Comparison of ENCODE assay signal across 8 mouse cellular contexts in genomic region chr9:119430311-119430710, GRCm38 (mm10). TPM values are rescaled to one million over a fixed set of nuclear protein-coding genes. Genes with fewer than 3 reads are reported as not detected.
DNase-seq lines count a peak whose midpoint lies in the region; ATAC-seq and TF ChIP-seq lines count a peak whose summit lies in the region.

No protein-coding gene starts in this region.

- H3K4me2 ChIP-seq in hindbrain, embryonic 13.5 days = no peak overlapping the region

- peaks cover 14% of the 10 kb centered on the region for H3K4me1 ChIP-seq in cerebellum, adult 2 months (ENCODE audit: control insufficient read depth, insufficient read depth, low read length)
- peaks cover 21% of the 10 kb centered on the region for H3K4me1 ChIP-seq in hindbrain, embryonic 13.5 days (replicated peaks)

- DNase-seq in MEL-GATA-1-ER (ENCODE audit: extremely low read depth, low read depth) = peak; percentile 27
- peak; percentile 81 to 85 for DNase-seq in cerebellum, adult 2 months
- DNase-seq in frontal cortex, adult 2 months (ENCODE audit: extremely low spot score in 1 of 2, low spot score in 1 of 2) = peak; percentile 58 to 89
- DNase-seq in layer of hippocampus, postnatal 14 days (ENCODE audit: low spot score in 2 of 2) = peak; percentile 67 to 82
- peak; percentile 92 for DNase-seq in lung, postnatal 36 days
- DNase-seq in right cerebral cortex, adult 2 months (ENCODE audit: low spot score in 2 of 2) = peak; percentile 83 to 86
- peak; percentile 72 for DNase-seq in urinary bladder, postnatal 25 days (ENCODE audit: low spot score)

- peaks cover 67% of the 10 kb centered on the region for H3K36me3 ChIP-seq in hindbrain, embryonic 13.5 days

- no peaks in the 10 kb centered on the region for H3K9me3 ChIP-seq in hindbrain, embryonic 13.5 days

- peak; percentile 55 for ATAC-seq in hindbrain, embryonic 13.5 days (ENCODE audit: low FRiP score)

- TF ChIP-seq CTCF in cerebellum, adult 2 months (IDR thresholded peaks at IDR 0.05; ENCODE audit: borderline replicate concordance, insufficient read depth, low read depth, low read length) = peak; percentile 98

- no peak overlapping the region for H3K27ac ChIP-seq in cerebellum, adult 2 months (ENCODE audit: insufficient read depth, low read length)
- no peak overlapping the region for H3K27ac ChIP-seq in hindbrain, embryonic 13.5 days

- no peak overlapping the region for H3K9ac ChIP-seq in hindbrain, embryonic 13.5 days

- WGBS in cerebellum, adult 2 months = 41% methylated on average over 7 of the region's 7 CpGs
- WGBS in hindbrain, embryonic 13.5 days = 54% methylated on average over 7 of the region's 7 CpGs

- no peak for TF ChIP-seq POLR2A in cerebellum, adult 2 months (IDR thresholded peaks at IDR 0.05; ENCODE audit: borderline replicate concordance, insufficient read depth, low read length)

- no peak overlapping the region for H3K4me3 ChIP-seq in cerebellum, adult 2 months (replicated peaks; ENCODE audit: insufficient read depth, low read depth, low read length)
- H3K4me3 ChIP-seq in hindbrain, embryonic 13.5 days = no peak overlapping the region

- H3K27me3 ChIP-seq in cerebellum, adult 2 months (ENCODE audit: control insufficient read depth, insufficient read depth, low read length) = no peaks in the 10 kb centered on the region
- no peaks in the 10 kb centered on the region for H3K27me3 ChIP-seq in hindbrain, embryonic 13.5 days

RNA-seq across cellular contexts. Expression of gene Exog, which starts 14.4 kb away (rescaled TPM):
- polyA plus RNA-seq in cerebellum, adult 2 months (2012; rRNA removed) = 13.0 and 14.1 TPM in 2 replicates
- 13.3 and 13.6 TPM in 2 replicates for polyA plus RNA-seq in frontal cortex, adult 2 months (2012; rRNA removed)
- 48.4 and 51.2 TPM in 2 replicates for polyA plus RNA-seq in hindbrain, embryonic 13.5 days (2015; fragmentation: Nextera tagmentation; extraction: Ambion mirVana)
- total RNA-seq in layer of hippocampus, postnatal 14 days (2021) = 10 to 100 TPM; 22.2 to 23.1 TPM

RNA-seq across cellular contexts. Expression of gene Acvr2b, which starts 28.4 kb away (rescaled TPM):
- polyA plus RNA-seq in cerebellum, adult 2 months (2012; rRNA removed) = 4.5 and 5.0 TPM in 2 replicates
- polyA plus RNA-seq in frontal cortex, adult 2 months (2012; rRNA removed) = 7.7 and 8.4 TPM in 2 replicates
- polyA plus RNA-seq in hindbrain, embryonic 13.5 days (2015; fragmentation: Nextera tagmentation; extraction: Ambion mirVana) = 44.4 and 48.6 TPM in 2 replicates
- total RNA-seq in layer of hippocampus, postnatal 14 days (2021) = 10 to 100 TPM in 1 of 2 experiments, 1 to 10 TPM in 1; 9.4 to 14.4 TPM

Comparison
In these comparisons a context has a peak if more than half of its experiments do, and no peak if none do; other contexts are left out.
1. DNase-seq: peak in every context shown above with its lines; median percentile 92 in lung, postnatal 36 days; 84 in right cerebral cortex, adult 2 months; 83 in cerebellum, adult 2 months; 74 in layer of hippocampus, postnatal 14 days; 74 in frontal cortex, adult 2 months; 72 in urinary bladder, postnatal 25 days; 27 in MEL-GATA-1-ER.